Mouse (Mus musculus) erythroblast, adult 5-6 weeks (primary cell): ENCODE data around the gene Pafah2. TPM values are rescaled to one million over a fixed set of nuclear protein-coding genes. Genes with fewer than 3 reads are reported as not detected.

Experiments
- ATAC-seq: replicated peaks from 2 replicates; pipeline ENCODE4 v1.8.0; 2016; ENCODE audit warnings: moderate number of reproducible peaks, mild to moderate bottlenecking, moderate TSS enrichment, inconsistent platforms; ENCODE audit not compliant: poor library complexity, low FRiP score, severe bottlenecking
- total RNA-seq, 2 experiments: library from RNA; stranded (forward) in 1 of 2; stranded (reverse) in 1 of 2; fragments of 150-400 nt in 1 of 2; fragments of 200-764, 138-1000 nt in 1 of 2; gene quantifications; 2 replicates each; pipeline versions ENCODE4 v1.2.3 to v1.2.4; 2015 to 2017; ENCODE audit warnings: low replicate concordance in 2 of 2

Pafah2 gene
- total RNA-seq, 2 experiments from 2014 or later: 3.3 to 3.9 TPM

DNA sequence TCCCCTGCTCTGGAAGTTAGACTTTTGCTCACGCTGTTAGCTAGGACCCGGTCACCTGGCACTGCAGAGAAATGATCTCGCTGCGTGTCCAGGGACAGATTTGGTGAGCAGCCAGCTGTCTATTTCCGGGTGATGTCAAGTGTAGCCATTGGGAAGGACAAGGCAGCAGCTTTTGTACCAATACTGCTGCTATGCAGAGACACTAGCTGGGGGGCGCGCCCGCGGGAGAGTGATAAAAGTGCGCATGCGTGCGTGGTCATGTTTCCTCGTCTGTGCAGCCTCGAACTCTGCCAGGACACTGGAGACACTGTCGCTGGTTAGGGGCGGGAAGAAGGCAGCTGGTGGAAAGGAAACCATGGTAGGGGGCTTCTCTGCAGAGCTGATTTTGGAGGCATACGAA lies 20.1 kb downstream of the Pafah2 start:
- ATAC-seq: no peak

DNA sequence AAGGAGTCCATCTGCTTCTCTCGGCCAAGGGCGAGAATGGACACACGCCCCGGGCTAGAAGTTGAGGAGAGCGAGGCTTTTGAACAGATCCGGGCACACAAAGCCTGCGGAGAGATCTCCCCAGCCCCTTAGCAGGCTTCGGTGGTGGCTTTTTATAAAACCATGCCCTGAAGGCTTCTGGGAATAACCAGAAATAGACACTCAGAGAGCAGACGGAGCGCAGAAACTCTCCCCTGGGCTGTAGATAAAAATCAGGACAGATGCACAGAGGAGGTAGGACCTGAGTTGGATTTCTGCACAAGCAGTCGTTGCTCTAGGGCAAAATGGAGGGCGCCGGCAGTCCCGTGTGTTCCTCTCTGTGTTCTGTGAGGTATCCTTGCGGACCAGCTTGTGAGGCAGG lies 20.5 kb downstream of the Pafah2 start:
- ATAC-seq: no peak

DNA sequence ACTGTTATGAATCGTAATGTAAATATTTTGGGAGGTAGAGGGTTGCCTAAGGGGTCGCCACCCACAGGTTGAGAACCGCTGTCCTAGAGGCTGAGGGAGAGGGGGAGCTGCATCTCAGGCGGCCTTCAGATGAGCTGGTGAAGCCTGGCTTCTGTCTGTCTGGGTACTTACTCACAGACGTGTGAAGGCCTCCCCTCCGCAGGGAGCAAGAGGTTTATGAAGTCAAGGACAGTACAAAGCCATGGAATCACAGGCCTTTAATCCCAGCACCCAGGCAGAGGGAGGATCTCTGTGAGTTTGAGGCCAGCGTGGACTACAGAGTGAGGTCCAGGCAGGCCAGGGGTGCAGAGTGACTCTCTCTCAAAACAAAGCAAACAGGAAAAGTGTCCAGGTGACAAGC lies 21.0 kb downstream of the Pafah2 start:
- no peak for ATAC-seq

DNA sequence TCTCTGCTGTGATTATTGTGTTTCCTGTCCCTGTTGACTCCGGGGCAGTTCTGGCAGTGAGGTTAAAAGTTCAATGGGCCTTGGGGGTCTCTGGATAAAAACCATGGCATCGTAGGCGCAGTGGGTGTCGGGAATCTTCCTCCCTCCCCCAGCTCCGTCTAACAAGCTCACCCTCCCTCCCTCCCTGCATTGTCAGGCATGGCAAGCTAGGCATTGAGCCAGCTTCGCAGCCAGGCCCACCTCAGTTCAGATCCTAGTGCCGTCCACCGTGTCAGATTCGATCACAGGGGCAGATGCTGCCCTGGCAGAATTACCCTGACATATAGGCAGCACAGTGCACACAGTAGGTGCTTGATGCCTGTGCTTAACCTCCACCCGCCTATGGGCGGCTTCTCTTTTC lies 25.9 kb downstream of the Pafah2 start:
- no peak for ATAC-seq

DNA sequence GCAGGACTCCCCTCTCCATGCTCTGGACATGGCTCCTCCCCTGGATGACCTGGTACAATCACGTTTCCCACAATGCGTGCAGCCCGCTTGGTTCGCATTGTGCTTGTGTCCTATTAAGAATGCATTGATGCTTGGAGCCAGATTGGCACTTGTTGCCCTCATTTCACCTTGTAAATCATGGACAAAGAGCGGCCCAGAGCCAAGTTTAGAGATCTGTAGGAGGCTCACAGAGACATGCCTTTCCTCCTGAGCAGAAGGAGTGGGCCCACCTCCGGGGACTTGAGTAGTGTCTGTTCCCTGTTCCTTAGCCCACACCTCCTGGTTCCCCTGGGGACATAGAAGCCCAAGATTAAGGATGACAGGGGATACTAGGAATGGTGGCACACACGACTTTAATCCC lies 27.8 kb downstream of the Pafah2 start:
- ATAC-seq: no peak

DNA sequence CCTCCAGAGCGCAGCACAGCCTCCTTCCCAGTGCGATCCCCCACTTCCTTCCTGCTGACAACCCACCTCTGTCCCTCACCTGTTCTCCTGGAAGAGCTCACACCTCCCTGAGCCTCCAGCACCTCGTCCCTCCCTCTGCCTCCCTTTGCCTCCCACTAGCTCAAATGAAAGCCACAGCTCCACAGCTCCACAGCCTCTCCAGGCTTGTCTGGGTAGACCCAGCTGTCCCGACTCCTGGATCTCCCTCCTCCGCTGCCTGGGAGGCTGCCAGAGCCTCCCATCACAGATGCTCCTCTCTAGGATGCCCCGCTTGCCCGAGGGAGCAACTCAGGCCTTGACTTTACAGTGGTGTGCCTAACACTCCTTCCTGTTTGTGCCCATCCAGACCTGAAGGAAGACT lies 29.0 kb downstream of the Pafah2 start:
- peak; percentile 34; the same call in 1 of the 2 replicates for ATAC-seq

- no peak for ATAC-seq
These were observed 34.4 kb downstream of the Pafah2 start for GRCm38 (mm10) chr4:134430381-134431004.

DNA sequence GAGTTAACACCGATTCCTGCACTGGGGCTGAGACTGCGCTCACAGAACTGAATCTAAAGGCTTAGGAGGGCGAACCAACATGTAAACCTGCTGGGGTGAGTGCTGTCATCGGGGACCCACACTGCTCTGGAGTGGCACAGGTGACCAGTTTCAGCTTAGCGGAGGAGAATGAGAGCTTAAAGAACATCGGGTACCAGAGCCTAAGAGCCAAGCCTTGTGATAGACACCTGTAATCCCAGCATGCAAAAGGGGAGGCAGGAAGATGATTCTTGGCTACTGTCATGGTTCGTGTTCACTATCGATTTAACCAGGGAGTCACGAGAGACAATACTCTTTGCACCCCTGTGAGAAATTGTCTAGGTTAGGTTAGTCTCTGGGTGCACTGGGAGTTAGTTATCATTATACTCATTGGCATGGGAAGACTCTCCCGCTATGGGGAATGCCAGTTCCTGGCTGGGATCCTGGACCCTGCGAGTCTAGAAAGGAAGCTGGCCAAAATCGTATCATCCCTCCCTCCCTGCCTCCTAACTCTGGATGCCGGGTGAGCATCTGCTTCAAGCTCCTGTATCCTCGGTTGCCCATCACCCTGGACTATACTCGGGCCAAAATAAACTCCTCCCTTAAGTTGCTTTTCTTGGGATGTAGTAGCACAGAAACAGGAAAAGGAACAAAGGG lies 36.7 kb downstream of the Pafah2 start:
- ATAC-seq: no peak

DNA sequence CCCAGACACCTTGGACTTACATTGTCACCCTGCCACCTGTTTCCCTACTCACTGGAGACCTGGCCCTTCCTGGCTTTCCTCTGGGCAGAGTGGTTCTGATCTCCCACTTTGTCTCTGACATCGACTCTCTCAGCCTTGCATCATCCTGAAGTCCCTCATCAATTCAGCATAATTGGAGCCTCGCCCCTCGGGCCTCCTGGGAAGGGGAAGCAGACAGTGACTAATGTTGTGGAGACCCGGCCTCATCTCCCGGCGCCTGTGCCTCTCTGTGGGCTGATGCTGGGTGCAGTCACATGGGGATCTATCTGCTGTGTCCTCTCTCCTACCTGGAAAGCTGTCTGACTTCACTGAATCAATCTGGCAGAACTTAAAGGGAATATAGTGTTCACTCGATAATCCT lies 40.1 kb downstream of the Pafah2 start:
- ATAC-seq: no peak

DNA sequence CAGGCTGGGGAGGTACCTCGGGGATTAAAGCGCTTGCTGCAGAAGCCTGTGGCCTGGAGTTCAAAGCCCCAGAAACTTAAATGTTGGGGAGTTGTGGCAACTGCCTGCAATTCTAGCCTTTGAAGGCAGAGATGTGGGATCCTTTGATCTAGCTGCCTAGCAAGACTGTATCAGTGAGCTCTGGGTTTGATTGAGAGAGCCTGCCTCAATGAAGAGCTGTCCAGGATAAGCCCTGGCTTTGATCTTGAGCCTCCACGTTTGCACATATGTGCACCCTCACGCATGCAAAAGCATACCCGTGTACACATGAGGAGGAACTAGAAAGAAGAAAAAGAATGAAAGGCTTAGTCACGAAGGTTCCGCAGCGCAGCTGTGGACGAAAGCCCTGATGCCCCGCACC lies 40.5 kb downstream of the Pafah2 start:
- no peak for ATAC-seq

DNA sequence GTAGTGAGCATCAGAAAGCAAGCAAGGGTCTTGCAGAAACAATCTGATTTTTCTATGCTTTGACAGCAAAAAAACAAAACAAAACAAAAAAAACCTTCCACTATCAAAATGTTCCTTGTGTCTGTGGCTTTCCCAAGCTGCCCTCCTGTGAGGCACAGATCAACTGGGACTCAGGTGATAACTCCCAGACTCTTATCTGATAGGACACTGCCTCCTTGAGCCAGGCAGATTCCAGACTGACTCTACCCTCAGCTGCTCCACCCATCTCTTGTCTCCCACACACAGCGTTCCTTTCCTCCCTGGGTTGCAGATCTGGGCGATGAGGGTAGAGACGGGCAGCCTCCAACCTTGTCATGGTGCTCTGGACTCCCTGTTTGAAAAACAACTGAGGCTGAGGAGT lies 43.0 kb downstream of the Pafah2 start:
- ATAC-seq: peak; percentile 69

DNA sequence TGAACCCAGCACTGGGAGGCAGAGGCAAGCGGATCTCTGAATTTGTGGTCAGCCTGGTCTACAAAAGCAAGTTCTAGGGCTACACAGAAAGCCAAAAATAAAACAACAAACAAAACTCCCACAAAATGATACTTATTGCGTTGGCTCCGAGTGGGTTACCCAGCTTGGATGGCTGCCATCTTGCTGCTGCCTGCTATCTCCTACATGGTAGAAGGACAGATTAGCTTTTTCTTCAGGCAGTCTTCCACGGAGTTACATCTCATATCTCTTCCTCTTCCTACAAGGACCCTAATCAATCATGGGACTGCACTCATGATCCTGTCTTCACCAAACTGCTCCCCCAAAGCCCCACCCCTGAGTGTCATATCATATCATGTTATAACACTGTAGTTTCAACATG lies 43.8 kb downstream of the Pafah2 start:
- ATAC-seq: no peak

GRCm38 (mm10) chr4:134442216-134442615 lies 46.1 kb downstream of the Pafah2 start:
- ATAC-seq: no peak

GRCm38 (mm10) chr4:134443589-134443988 lies 47.5 kb downstream of the Pafah2 start:
- ATAC-seq: no peak

- ATAC-seq: no peak
These were observed 48.8 kb downstream of the Pafah2 start for GRCm38 (mm10) chr4:134444949-134445348.

- no peak for ATAC-seq
These were observed 49.4 kb downstream of the Pafah2 start for GRCm38 (mm10) chr4:134445489-134445888.

DNA sequence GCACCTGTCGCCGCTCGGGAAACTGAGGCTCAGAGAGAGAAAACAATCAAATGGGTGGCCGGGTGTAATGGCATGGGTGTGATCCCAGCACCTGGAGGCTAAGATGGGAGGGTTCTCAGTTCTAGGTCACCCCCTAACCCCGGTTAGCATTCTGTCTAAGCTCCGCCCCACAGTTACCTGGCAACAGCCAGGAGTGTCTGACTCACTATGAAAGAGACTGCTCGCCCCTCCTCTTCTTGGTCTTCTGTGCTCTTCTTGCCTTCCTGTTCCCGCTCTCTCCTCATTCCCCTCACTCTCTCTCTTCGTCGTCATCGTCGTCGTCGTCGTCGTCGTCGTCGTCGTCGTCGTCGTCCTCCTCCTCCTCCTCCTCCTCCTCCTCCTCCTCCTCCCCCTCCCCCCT lies 51.8 kb downstream of the Pafah2 start:
- no peak for ATAC-seq

DNA sequence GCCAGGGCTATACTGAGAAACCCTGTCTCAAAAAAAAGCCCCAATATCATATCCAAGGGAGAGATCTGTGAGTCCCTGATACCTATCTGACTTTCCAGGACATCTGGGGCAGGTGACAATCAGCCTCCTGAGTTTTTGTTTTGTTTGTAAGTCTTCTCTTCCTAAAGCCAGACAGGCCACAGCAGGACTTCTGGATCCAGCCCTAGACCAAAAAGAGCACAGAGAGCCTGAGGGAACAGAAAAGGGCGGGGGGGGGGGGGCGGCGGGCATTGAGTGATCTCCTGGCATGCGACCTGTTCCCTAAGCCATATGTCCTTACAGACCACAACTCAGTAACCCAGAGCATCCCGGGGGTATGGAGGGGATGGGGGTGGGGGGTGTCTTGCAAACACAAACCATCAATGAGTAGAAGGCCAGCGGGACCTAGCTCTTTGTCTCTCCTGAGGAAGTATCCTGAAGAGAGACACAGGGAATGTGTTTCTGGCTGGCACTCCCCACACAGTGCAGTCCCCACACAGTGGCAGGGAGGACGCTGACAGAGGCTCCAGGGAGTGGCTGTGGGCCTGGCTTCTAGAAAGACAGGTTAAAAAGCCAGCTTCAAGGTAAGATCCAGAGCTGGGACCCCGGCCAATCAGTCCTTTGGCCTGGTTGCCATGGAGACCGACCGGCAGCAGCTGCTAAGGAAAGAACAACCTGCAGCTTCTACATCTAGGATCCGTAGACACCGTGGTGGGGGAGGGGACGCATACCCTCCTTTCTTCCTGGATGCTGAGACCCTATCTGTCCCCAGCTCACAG lies 53.7 kb downstream of the Pafah2 start:
- no peak for ATAC-seq

- no peak for ATAC-seq
These were observed 54.5 kb downstream of the Pafah2 start for GRCm38 (mm10) chr4:134450392-134451195.

GRCm38 (mm10) chr4:134451484-134451883 lies 55.4 kb downstream of the Pafah2 start:
- no peak for ATAC-seq
